Mouse (Mus musculus) G1E (cell line): Measurements from ENCODE around the gene S100pbp. TPM values are rescaled to one million over a fixed set of nuclear protein-coding genes. Genes with fewer than 3 reads are reported as not detected.

Source experiments
- ATAC-seq: 2 replicates; pipeline ENCODE4 v1.8.0; 2016; ENCODE audit warnings: mild to moderate bottlenecking; ENCODE audit not compliant: insufficient number of reproducible peaks, poor library complexity, low FRiP score, severe bottlenecking; ENCODE audit errors: extremely low read depth
- DNase-seq: peaks from one replicate; pipeline ENCODE4 v3.0.0; 2012; ENCODE audit warnings: low spot score
- H3K27me3 ChIP-seq: 2 replicates; pipeline ENCODE4 v1.6.1; 2012; ENCODE audit warnings: mild to moderate bottlenecking, low read length, inconsistent platforms; ENCODE audit not compliant: insufficient read depth
- H3K36me3 ChIP-seq: replicated peaks from 2 replicates; pipeline ENCODE3; 2012; ENCODE audit warnings: mild to moderate bottlenecking, inconsistent platforms
- H3K4me1 ChIP-seq: 2 replicates; pipeline ENCODE4 v1.6.1; 2012; ENCODE audit warnings: low read depth, low read length, inconsistent platforms, mixed read lengths; ENCODE audit not compliant: insufficient read depth
- H3K4me3 ChIP-seq: 2 replicates; pipeline ENCODE4 v1.5.1; 2012; ENCODE audit warnings: low read depth, mild to moderate bottlenecking, inconsistent platforms, low read length, moderate library complexity, mixed read lengths
- H3K9me3 ChIP-seq: replicated peaks from 2 replicates; pipeline ENCODE4 v1.6.1; 2012; ENCODE audit warnings: inconsistent platforms
- CTCF ChIP-seq: IDR thresholded peaks from 2 replicates; pipeline ENCODE4 v1.5.1; 2012; ENCODE audit warnings: low read depth, low read length, inconsistent platforms, mixed read lengths
- GATA1 ChIP-seq: IDR thresholded peaks from 2 replicates; pipeline ENCODE4 v1.6.1; 2012; ENCODE audit warnings: borderline replicate concordance, low read length, inconsistent platforms, mixed read lengths
- GATA2 ChIP-seq: IDR thresholded peaks from 2 replicates; pipeline ENCODE4 v1.6.1; 2012; ENCODE audit warnings: low read depth, low read length, inconsistent platforms, borderline replicate concordance
- POLR2AphosphoS5 ChIP-seq: IDR thresholded peaks from 2 replicates; pipeline ENCODE4 v1.6.1; 2012; ENCODE audit warnings: low read depth, low read length, inconsistent platforms; ENCODE audit not compliant: insufficient replicate concordance
- TAL1 ChIP-seq: conservative IDR thresholded peaks from 2 replicates; pipeline ENCODE4 v1.6.1; 2012; ENCODE audit warnings: low read depth, low read length, inconsistent platforms, mixed read lengths
- polyA plus RNA-seq: library from polyadenylated mRNA; stranded (reverse); fragments of >175 nt; gene quantifications from 2 replicates; pipeline ENCODE4 v1.2.3, GENCODE M21; 2012
- total RNA-seq, 2 experiments: library from RNA; stranded (forward) in 1 of 2; stranded (reverse) in 1 of 2; fragments of 200-1000 nt in 1 of 2; fragments of >200 nt in 1 of 2; fragmentation: Nextera tagmentation in 1 of 2; gene quantifications; 2 replicates each; pipeline ENCODE4 v1.2.3; 2014 to 2017

The S100pbp gene
- total and polyA plus RNA-seq, 3 experiments, result 4.5 to 124 (median 57.6) TPM

DNA sequence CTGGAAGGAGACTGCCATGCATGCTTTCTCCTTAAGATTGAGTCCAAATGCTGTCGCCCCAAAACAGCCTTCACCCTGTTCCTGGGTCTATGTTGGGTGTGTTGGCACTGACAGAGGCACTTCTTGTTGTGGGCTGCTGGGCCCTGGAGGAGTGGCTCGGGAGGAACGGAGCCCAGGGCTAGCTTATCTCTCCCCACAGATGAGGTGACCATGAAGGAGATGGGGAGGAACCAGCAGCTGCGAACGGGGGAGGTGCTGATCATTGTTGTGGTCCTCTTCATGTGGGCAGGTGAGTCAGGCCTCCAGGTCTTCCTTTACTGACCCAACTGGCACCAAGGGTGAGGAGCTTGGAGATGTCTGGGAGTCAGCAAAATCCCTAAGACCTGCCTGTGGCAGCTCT is 49.9 kb downstream of the S100pbp start:
- Histone ChIP-seq H3K4me1 (peaks cover 97% of the 10 kb centered on the region), H3K4me3 (peak overlapping the region; percentile 54; the same call in 1 of the 2 replicates), H3K9me3 (no peaks in the 10 kb centered on the region), H3K27me3 (peaks cover 23% of the 10 kb centered on the region), H3K36me3 (peaks cover 39% of the 10 kb centered on the region)
- ATAC-seq (peak; percentile 69), DNase-seq (peak; percentile 67)
- TF ChIP-seq TAL1 (peak; percentile 85), GATA2 (no peak)

DNA sequence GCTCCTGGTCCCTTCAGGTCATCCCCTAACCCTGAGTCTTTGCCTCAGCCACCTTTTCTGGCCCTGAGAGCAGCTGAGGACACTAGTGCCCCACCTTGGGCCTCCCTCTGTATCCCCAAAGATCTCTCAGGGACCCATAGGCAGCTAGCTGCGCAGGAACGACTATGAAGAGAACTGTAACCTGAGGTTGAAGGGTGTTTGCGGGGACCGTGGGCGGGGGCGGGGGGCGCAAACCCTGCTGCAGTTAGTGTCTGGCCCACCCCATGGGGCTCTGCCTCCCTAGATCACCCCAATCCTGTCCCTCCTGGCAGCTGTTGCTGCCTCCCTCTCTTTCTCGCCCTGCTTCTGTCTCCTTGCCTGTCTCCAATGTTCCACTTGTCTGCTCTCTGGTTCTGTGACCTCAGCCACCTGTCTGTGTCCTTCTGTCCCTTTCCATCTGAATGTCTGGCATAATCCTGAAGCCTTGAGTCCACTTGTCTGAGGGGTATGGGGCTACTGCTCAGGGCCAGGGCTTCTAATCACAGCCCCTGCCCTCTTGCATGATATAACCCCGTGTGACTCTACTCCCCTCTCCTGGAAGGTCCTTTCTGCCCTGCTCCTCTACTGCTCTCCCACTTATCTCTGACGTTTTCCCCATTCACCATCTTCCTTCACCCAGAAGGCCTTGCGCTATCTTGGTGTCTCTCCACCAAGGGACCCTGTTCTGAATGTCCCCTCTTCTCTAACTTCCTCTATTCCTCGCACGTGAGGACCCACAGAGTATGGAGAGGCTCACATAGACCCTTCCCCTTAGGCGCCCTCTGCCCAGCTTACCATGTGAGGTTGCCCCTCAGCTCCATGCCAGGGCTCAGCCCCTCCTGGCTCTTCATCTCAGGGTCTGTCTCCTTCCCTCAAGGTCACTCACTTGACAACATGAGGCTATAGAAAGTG is 51.9 kb downstream of the S100pbp start:
- peaks cover 34% of the 10 kb centered on the region for H3K27me3 ChIP-seq
- DNase-seq (no peak), ATAC-seq (no peak)
- H3K4me1 ChIP-seq, result peaks cover 82% of the 10 kb centered on the region
- peaks cover 21% of the 10 kb centered on the region for H3K36me3 ChIP-seq
- TF ChIP-seq CTCF, result no peak
- no peak for TF ChIP-seq GATA1
- no peak for TF ChIP-seq TAL1
- TF ChIP-seq POLR2AphosphoS5, result no peak
- no peak for TF ChIP-seq GATA2
- peak overlapping the region; percentile 76 for H3K4me3 ChIP-seq
- no peaks in the 10 kb centered on the region for H3K9me3 ChIP-seq

DNA sequence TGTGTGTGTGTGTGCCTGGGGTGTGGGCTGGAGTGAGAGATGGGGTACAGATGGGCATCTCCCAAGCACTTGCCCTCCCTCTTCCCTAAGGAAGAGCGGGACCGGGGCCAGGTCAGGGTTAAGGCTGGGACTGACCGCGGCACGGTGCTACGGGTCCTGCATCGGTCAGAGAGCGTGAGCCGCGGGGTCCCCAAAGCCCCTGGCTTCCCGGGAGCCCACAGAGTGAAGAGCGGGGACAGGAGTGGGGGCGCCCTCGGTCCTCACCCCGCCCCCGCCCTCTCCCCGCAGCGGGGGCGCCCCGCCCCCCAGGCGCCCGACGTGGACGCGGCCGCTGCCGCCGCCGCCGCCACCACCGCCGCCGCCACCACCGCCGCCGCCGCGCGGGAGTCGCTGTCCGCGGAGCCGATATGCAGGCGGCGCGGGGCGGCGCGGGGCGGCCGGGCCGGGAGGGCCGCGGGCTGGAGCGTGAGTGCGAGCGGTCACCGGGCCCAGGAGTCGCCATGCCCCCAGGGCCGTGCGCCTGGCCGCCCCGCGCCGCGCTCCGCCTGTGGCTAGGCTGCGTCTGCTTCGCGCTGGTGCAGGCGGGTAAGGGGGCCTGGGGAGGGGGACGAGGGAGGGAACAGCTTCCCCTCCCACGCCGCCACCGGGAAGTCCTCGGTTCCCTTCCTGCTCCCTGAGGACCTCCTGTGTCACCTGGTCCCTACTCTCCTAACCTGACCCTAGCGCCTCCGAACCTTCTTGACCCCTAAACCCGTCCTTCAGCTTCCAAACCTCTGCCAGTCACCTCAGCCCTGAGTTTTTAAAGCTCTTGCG is 52.7 kb downstream of the S100pbp start, which contains the start of gene Fndc5:
Gene Fndc5, plus strand, starts transcription at position 421 of the 813 bp plus-strand sequence.
- Histone ChIP-seq H3K9me3 (no peaks in the 10 kb centered on the region), H3K27me3 (peaks cover 43% of the 10 kb centered on the region), H3K4me3 (peak within 1 kb of the TSS; percentile 76), H3K4me1 (peaks cover 78% of the 10 kb centered on the region), H3K36me3 (peaks cover 14% of the 10 kb centered on the region)
- TF ChIP-seq TAL1 (no peak), GATA2 (no peak), GATA1 (no peak), POLR2AphosphoS5 (no peak), CTCF (no peak)
- ATAC-seq (no peak), DNase-seq (no peak)

DNA sequence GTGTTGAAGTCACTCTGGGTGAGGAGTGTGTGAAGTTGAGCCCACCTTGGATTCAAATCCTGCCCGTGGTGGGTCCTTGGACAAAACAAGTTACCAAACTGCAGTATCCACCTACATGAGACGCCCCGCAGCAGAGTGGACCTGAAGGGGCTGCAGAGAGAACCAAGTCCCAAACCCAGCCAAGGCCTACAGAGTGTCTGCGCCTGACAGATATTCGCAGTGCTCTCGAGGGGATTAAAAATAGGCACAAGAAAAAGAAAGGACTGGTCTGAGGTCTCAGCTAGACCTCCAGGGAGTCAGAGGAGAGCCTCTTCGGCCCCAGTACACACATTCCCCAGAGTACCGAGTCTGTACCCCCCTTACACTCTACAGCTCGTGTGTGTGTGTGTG is 53.3 kb downstream of the S100pbp start:
- Histone ChIP-seq H3K36me3 (peaks cover 10% of the 10 kb centered on the region), H3K27me3 (peaks cover 49% of the 10 kb centered on the region), H3K9me3 (no peaks in the 10 kb centered on the region), H3K4me1 (peaks cover 74% of the 10 kb centered on the region), H3K4me3 (peak overlapping the region; percentile 76)
- DNase-seq, result no peak
- TF ChIP-seq GATA2 (no peak), POLR2AphosphoS5 (no peak), TAL1 (no peak), GATA1 (no peak), CTCF (no peak)
- no peak for ATAC-seq

DNA sequence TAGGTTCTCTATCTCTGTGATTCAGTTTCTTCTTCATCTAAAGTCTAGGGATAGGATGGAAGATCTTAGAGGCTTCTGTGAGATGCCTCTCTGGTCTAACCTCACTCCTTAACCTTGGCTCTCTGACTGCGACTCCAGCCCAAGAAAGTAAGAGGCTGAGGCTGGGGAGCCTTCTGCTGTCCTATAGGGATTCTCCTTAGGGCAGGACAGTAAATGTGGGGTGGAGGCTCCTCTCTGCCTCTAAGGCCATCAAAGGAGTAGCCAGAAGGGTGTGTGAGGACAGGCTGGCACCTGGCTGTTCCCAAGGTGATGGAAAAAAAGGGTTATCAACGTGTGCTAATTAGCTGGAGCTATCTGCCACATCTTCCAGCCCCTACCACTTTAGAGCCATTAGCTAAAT is 53.9 kb downstream of the S100pbp start:
- H3K4me1 ChIP-seq, result peaks cover 74% of the 10 kb centered on the region
- peaks cover 10% of the 10 kb centered on the region for H3K36me3 ChIP-seq
- no peaks in the 10 kb centered on the region for H3K9me3 ChIP-seq
- TF ChIP-seq POLR2AphosphoS5, result no peak
- TF ChIP-seq GATA2, result no peak
- TF ChIP-seq TAL1, result no peak
- no peak for TF ChIP-seq CTCF
- no peak for TF ChIP-seq GATA1
- peaks cover 54% of the 10 kb centered on the region for H3K27me3 ChIP-seq
- no peak overlapping the region for H3K4me3 ChIP-seq
- no peak for ATAC-seq
- DNase-seq, result no peak
